Mouse (Mus musculus) brain, embryonic 14.5 days (tissue): ENCODE data around the gene Car5a.

ENCODE experiments used
- CTCF ChIP-seq: fragments of 200-500 bp; IDR thresholded peaks from 2 replicates; pipeline ENCODE4 v1.5.1; 2012; ENCODE audit warnings: inconsistent platforms, mild to moderate bottlenecking, moderate library complexity, borderline replicate concordance; ENCODE audit not compliant: insufficient read depth, insufficient read length; ENCODE audit errors: extremely low read depth
- POLR2A ChIP-seq: fragments of 200-500 bp; IDR thresholded peaks from 2 replicates; pipeline ENCODE4 v1.6.1; 2012; ENCODE audit warnings: mild to moderate bottlenecking, inconsistent platforms, borderline replicate concordance; ENCODE audit not compliant: poor library complexity, insufficient read depth, insufficient read length, severe bottlenecking; ENCODE audit errors: extremely low read depth

DNA sequence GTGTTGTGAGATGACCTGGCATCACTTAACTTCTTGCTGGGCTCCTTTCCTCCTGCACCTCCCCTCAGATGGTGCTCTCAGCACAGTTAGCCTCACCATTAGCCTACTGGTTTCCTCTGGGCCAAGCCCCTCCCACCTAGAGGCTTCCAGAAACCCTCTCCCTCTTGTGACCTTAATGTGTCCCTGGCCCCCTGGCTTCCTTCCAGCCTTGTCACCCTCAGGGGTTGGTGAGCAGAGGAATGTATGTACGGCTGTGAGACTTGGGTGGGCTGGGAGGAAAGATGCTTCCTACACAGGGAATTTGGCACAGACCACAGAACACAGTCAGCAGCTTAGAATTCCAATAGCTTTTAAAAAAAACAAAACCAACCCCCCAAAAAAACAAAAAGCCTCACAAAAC, 63.9 kb downstream of the Car5a start:
- TF ChIP-seq POLR2A, result no peak
- TF ChIP-seq CTCF, result no peak
